In genomic region chr4:155777816-155778215, GRCm38 (mm10) we compare ENCODE assay signal across 16 mouse cellular contexts. TPM values are rescaled to one million over a fixed set of nuclear protein-coding genes. Genes with fewer than 3 reads are reported as not detected.
DNase-seq lines count a peak whose midpoint lies in the region; TF ChIP-seq lines count a peak whose summit lies in the region.
"Had no signal": no experiment of that assay in that cellular context is flagged by ENCODE, and none has a peak within 500 bp of the region (broad histone marks: within the 10 kb centered on the region; RNA-seq: fewer than 3 reads in every experiment).

No protein-coding gene starts in this region.

- H3K27ac ChIP-seq in testis, adult 2 months (ENCODE audit: control insufficient read depth, insufficient read depth, low read depth, low read length): peak overlapping the region; percentile 50; the same call in 1 of the 2 replicates
- H3K27ac ChIP-seq in thymus, adult 2 months (ENCODE audit: control insufficient read depth, insufficient read depth, low read length): no peak overlapping the region
- H3K27ac ChIP-seq: embryonic facial prominence, embryonic 15.5 days; limb, embryonic 15.5 days had no signal

- DNase-seq in cerebellum, postnatal 10 days: peak; percentile 56 to 60
- no peak for DNase-seq in cerebellum, adult 11-12 months
- DNase-seq in kidney, postnatal 10 days: peak; percentile 37
- DNase-seq in kidney, adult 8-10 months: no peak
- DNase-seq in testis, postnatal 14 days (ENCODE audit: low spot score): no peak
- no peak for DNase-seq in thymus, adult 2 months
- no peak for DNase-seq in c-Kit-positive CD71-positive TER-119-positive erythroid progenitor cells, embryonic 14.5 days (ENCODE audit: low spot score)
- DNase-seq: cerebellum, adult 2 months; kidney, postnatal 14 days; thymus, postnatal 25 days had no signal

- no peak for TF ChIP-seq POLR2A in testis, adult 2 months (IDR thresholded peaks at IDR 0.05; ENCODE audit: control insufficient read depth, low read depth, low read length)
- no peak for TF ChIP-seq POLR2A in thymus, adult 2 months (IDR thresholded peaks at IDR 0.05; ENCODE audit: control insufficient read depth, extremely low read depth, insufficient read depth, low read length, poor library complexity)

- no peak for TF ChIP-seq CTCF in testis, adult 2 months (IDR thresholded peaks at IDR 0.05; ENCODE audit: control insufficient read depth, insufficient read depth, insufficient replicate concordance, low read depth, low read length)
- TF ChIP-seq CTCF in thymus, adult 2 months (IDR thresholded peaks at IDR 0.05; ENCODE audit: borderline replicate concordance, control insufficient read depth, extremely low read depth, insufficient read depth, low read length, poor library complexity): no peak

- WGBS in thymus, adult 2 months: 97% methylated on average over 2 of the region's 2 CpGs

- H3K36me3 ChIP-seq in testis, adult 2 months (ENCODE audit: control insufficient read depth, insufficient read depth, low read length): no peaks in the 10 kb centered on the region
- H3K36me3 ChIP-seq in thymus, adult 2 months (ENCODE audit: control insufficient read depth, insufficient read depth, low read length): no peaks in the 10 kb centered on the region
- H3K36me3 ChIP-seq: embryonic facial prominence, embryonic 15.5 days; limb, embryonic 15.5 days had no signal

- H3K27me3 ChIP-seq in testis, adult 2 months (ENCODE audit: control insufficient read depth, insufficient read depth, low read length): no peaks in the 10 kb centered on the region
- H3K27me3 ChIP-seq in thymus, adult 2 months (ENCODE audit: control insufficient read depth, insufficient read depth, low read length): no peaks in the 10 kb centered on the region

- H3K4me3 ChIP-seq in testis, adult 2 months (ENCODE audit: control insufficient read depth, low read depth, low read length): no peak overlapping the region
- no peak overlapping the region for H3K4me3 ChIP-seq in thymus, adult 2 months (ENCODE audit: control insufficient read depth, insufficient read depth, low read length)
- H3K4me3 ChIP-seq: embryonic facial prominence, embryonic 15.5 days; limb, embryonic 15.5 days had no signal

- peaks cover 29% of the 10 kb centered on the region for H3K4me1 ChIP-seq in testis, adult 2 months (ENCODE audit: control insufficient read depth, insufficient read depth, low read length)
- H3K4me1 ChIP-seq in thymus, adult 2 months (replicated peaks; ENCODE audit: control insufficient read depth, insufficient read depth, low read length): peaks cover 14% of the 10 kb centered on the region

RNA-seq across cellular contexts. Expression of gene Vwa1, which starts 3.3 kb away (rescaled TPM):
- polyA plus RNA-seq in testis, adult 2 months (2012; rRNA removed): 5.5 and 5.6 TPM in 2 replicates
- 11.2 and 13.5 TPM in 2 replicates for polyA plus RNA-seq in thymus, adult 2 months (2012; rRNA removed)

RNA-seq across cellular contexts. Expression of gene Tmem88b, which starts 7.9 kb away (rescaled TPM):
- polyA plus RNA-seq in testis, adult 2 months (2012; rRNA removed): 1.0 TPM in 2 replicates
- polyA plus RNA-seq in thymus, adult 2 months (2012; rRNA removed): 0.55 and 0.58 TPM in 2 replicates

RNA-seq across cellular contexts. Expression of gene Ankrd65, which starts 12.4 kb away (rescaled TPM):
- polyA plus RNA-seq in testis, adult 2 months (2012; rRNA removed): 0.08 and 0.27 TPM in 2 replicates
- 0.42 and 0.92 TPM in 2 replicates for polyA plus RNA-seq in thymus, adult 2 months (2012; rRNA removed)
- polyA plus RNA-seq: C2C12; forebrain, embryonic 16.5 days; intestine, embryonic 14.5 days; limb, embryonic 15.5 days had no signal

RNA-seq across cellular contexts. Expression of gene Atad3a, which starts 16.9 kb away (rescaled TPM):
- polyA plus RNA-seq in testis, adult 2 months (2012; rRNA removed): 18.7 and 23.4 TPM in 2 replicates
- 87.0 and 93.1 TPM in 2 replicates for polyA plus RNA-seq in thymus, adult 2 months (2012; rRNA removed)

RNA-seq across cellular contexts. Expression of gene Mrpl20, which starts 24.9 kb away (rescaled TPM):
- polyA plus RNA-seq in testis, adult 2 months (2012; rRNA removed): 134 and 144 TPM in 2 replicates
- polyA plus RNA-seq in thymus, adult 2 months (2012; rRNA removed): 74.6 and 77.9 TPM in 2 replicates

Comparison
In these comparisons a context has a peak if more than half of its experiments do, and no peak if none do; other contexts are left out.
1. DNase-seq: peak in cerebellum, postnatal 10 days (2 of 2) and kidney, postnatal 10 days (single experiment); none in cerebellum, adult 11-12 months (single experiment), kidney, adult 8-10 months (0 of 2), testis, postnatal 14 days (single experiment), thymus, adult 2 months (single experiment) and c-Kit-positive CD71-positive TER-119-positive erythroid progenitor cells, embryonic 14.5 days (single experiment).